Mouse (Mus musculus): Measurements from ENCODE around the gene Zfp968. TPM values are rescaled to one million over a fixed set of nuclear protein-coding genes. Genes with fewer than 3 reads are reported as not detected.
"Not testable (repeated sequence)": the region's sequence is repeated elsewhere in the genome, so short reads cannot be mapped to it uniquely, and the experiment has no call there.

The Zfp968 gene
- 6.1 and 10.7 TPM in 2 replicates for total RNA-seq (2021)
- long read RNA-seq = 0 reads

GRCm38 (mm10) chr2:175372136-175372535 lies at the start of gene Zfp968:
Gene Zfp968 (plus strand): TSS chr2:175372436.
- not testable (repeated sequence) for DNase-seq

- DNase-seq = not testable (repeated sequence)
Measured at GRCm38 (mm10) chr2:175338097-175338496, 34.1 kb upstream of the Zfp968 start, which contains the start of gene Gm4631. Gene Gm4631 (minus strand): TSS chr2:175338197.

Other genes starting within 250 kb of the Zfp968 start
- 22.9 and 26.4 TPM in 2 replicates for gene Gm14399, start 230.4 kb upstream of the Zfp968 start, total RNA-seq (2021)
- gene Gm14443, start 196.6 kb upstream of the Zfp968 start, total RNA-seq (2021) = 3.1 and 3.2 TPM in 2 replicates
- 77.2 and 98.0 TPM in 2 replicates for gene Gm14391, start 165.5 kb upstream of the Zfp968 start, total RNA-seq (2021)
- 16.4 TPM in 1 of 2 replicates, not detected in the other for gene Gm14440, start 97.3 kb upstream of the Zfp968 start, total RNA-seq (2021)
- 55.1 and 57.8 TPM in 2 replicates for gene Gm4631, start 34.2 kb upstream of the Zfp968 start, total RNA-seq (2021)
- gene Gm4724, start 63.4 kb downstream of the Zfp968 start, total RNA-seq (2021) = 7.9 and 8.3 TPM in 2 replicates
- gene Zfp965, start 97.5 kb downstream of the Zfp968 start, total RNA-seq (2021) = 3.3 and 3.9 TPM in 2 replicates